Mouse (Mus musculus) c-Kit-negative CD71-positive TER-119-positive erythroid progenitor cells, embryonic 14.5 days (primary cell): Measurements from ENCODE around the gene Fgfr2.

Experiments
- DNase-seq: peaks from one replicate; pipeline ENCODE4 v3.0.0-alpha.2; 2013; ENCODE audit warnings: low read depth, low spot score

Gene Fgfr2

GRCm38 (mm10) chr7:132091551-132091950 lies 1031.6 kb downstream of the Fgfr2 start:
- DNase-seq = no peak

DNA sequence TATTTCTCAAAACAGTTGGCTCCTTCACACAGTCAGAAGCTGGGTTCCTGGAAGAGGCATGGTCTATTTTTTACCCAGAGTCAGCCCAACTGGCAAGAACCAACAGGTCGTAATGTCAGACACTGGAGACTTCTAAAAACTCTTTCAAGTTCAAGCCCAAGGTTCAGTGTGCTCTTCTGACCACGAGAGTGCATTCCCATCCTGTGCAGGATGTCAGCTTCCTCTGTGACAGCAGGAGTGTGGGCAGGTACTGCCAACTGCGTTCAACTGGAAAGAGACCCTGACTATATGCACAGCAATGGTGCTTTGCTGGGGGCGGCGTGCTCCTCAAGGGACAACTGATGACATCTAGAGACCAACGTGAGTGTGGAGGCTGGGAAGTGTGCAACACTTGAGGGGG lies 1034.5 kb downstream of the Fgfr2 start:
- no peak for DNase-seq

- no peak for DNase-seq
Measured at GRCm38 (mm10) chr7:132088181-132088580, 1035.0 kb downstream of the Fgfr2 start.

DNA sequence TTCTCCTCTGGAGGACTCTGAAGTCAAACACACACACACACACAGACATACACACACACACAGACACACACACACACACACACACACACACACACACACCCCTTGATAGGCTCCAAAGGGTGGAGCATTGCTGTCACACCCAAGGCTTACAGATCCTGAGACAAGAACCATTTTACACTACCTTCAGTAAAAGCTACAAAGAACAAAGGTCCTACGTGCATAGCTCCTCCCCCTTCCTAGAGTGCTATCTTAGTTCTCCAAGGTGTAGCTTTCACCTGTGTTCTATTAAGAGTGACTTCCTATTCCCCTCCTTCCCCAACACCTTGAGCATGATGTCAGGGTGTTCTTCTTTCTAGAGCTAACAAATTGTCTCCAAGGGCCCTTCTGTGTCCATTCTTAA lies 1047.3 kb downstream of the Fgfr2 start:
- DNase-seq = no peak

DNA sequence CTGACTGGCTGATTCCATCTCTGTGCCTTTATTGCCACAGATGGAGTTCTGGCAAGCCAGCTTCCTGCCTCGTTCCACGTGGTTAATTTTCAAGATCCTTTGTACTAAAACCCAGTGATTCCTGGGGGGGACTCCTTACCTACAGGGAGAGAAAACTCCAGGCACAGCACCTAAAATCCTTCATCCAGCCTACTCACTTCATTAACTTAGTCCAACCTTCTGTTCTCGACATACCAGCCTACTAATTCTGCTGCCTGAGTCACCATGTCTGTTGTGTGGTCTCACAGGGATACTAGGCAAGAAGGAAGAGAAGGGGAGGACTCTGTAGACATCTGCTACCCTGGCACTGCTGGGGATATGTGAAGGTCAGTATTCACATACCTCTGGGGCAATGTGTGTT lies 1048.6 kb downstream of the Fgfr2 start:
- DNase-seq = no peak

DNA sequence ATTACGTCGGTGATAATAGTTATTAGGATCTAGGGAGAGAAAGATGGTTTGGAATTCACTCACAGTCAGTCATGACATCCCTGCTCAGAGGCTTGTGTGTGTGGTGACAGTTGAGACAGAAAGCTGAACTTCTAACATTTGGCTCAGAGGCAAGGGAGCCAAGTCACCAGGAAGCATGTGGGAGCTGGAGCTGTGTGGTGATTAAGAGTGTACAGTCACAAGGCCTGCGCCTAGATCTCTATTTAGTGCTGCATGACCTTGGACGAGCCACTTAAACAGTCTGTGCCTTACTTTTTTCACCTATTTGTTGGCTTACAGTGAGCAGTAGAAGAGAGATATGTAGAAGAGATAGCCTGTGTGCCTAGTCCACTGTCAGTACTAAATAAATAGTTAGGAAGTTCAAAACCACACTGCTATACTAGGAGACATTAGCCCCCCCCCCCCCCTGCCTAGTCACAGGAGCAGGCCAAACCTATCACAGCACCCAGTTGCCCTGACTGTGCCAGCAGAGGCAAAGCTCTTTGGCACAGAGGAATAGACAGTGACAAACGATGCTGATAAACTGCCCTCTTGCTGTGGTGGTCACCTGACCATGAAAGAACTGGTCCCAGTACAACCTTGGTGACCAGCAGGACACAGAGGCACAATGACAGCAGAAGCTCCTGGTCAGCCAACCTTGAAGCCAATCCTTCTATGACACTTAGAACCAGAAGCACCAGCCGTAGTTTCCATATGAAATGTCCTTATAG lies 1052.1 kb downstream of the Fgfr2 start:
- DNase-seq = no peak

- no peak for DNase-seq
Measured at GRCm38 (mm10) chr7:132067951-132068350, 1055.2 kb downstream of the Fgfr2 start.

GRCm38 (mm10) chr7:132067511-132067910 lies 1055.6 kb downstream of the Fgfr2 start:
- DNase-seq = no peak

DNA sequence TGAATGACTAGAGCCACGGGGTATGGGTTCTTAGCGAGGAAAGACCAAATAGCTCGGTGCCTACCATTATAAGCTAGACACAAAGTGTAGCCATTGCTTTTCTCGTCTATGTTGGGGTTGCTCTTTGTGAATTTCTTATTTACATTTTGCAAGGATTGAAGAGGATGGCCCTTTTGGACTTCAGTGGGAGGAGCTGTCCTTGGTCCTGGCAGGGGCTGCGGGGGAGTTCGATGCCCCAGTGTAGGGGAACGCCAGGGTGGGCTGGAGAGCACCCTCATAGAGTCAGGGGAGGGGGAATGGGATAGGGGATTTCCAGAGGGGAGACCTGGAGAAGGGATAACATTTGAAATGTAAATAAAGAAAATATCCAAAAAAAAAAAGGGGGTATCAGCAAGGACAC lies 1063.0 kb downstream of the Fgfr2 start:
- no peak for DNase-seq

GRCm38 (mm10) chr7:132056565-132056964 lies 1066.6 kb downstream of the Fgfr2 start:
- DNase-seq = no peak

DNA sequence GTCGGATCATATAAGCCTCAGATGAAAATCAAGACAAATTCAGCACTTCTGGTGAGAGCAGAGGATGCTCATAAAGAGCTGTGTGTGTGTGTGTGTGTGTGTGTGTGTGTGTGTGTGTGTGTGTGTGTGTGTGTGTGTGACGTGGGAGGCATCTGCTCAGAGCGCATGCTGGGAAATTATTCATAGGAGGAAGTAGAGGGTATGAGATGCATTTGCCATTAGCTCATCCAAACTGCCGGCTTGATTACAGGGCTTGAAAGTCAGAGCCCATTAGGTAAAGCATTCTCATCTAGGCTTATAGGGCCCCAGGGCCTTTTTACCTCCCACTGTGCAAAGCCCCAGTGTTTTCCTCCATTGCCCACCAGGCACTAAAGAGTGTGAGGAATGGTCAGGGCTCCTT lies 1076.5 kb downstream of the Fgfr2 start:
- DNase-seq = no peak

DNA sequence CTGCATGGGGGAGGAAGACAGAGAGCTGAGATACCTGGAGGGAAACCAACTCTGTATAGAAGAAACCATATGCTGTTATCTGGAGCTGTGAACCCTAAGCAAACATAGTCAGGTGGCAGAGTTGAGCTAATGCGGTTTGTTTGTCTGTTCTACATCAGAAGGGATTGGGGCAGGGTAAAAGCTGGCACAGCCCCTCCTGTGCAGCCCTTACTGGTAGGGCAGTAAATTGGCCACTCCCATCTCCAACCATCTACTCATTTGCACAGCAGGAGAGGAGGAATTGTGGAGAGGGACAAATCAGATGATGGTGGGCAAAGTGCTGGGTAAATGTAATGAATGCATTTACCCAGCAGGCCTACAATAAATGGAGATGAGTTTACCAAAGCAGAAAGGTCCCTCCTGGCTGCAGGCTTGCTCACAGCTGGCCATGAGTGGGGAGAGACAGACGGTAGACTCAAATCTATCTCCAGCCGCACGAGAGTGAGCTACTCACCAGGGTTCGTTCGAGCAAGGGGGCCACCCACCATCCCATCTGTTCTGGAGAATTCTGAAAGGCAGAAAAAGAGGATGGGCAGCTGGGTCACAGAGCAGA lies 1091.1 kb downstream of the Fgfr2 start:
- no peak for DNase-seq

DNA sequence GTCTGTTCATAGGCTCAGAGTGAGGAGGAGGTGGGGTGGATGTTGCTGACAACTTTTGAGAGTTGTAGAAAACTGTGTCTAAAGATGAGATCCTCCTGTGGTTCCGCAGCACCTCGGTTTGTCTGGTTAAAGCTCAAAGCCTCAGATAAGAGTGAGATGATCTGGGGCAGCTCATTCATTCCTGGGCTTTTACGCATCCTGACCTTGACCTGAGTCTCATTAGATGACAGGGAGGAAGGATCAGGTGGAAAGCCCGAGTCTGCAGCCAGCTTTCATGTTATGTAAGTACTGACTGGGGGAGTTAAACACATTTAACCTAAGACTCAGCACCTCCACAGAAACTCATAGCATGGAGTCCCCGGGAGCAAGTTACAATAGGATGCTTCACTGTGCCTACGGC lies 1096.5 kb downstream of the Fgfr2 start:
- DNase-seq = no peak

- DNase-seq = no peak
Measured at GRCm38 (mm10) chr7:132025591-132025990, 1097.6 kb downstream of the Fgfr2 start.

- no peak for DNase-seq
Measured at GRCm38 (mm10) chr7:132015933-132016332, 1107.2 kb downstream of the Fgfr2 start.

GRCm38 (mm10) chr7:132015193-132015592 lies 1108.0 kb downstream of the Fgfr2 start:
- DNase-seq = no peak

GRCm38 (mm10) chr7:132013970-132014369 lies 1109.2 kb downstream of the Fgfr2 start:
- DNase-seq = no peak

GRCm38 (mm10) chr7:132012969-132013679 lies 1110.0 kb downstream of the Fgfr2 start:
- no peak for DNase-seq

- no peak for DNase-seq
Measured at GRCm38 (mm10) chr7:132009002-132009401, 1114.1 kb downstream of the Fgfr2 start.

GRCm38 (mm10) chr7:132005996-132006696 lies 1117.0 kb downstream of the Fgfr2 start:
- no peak for DNase-seq

DNA sequence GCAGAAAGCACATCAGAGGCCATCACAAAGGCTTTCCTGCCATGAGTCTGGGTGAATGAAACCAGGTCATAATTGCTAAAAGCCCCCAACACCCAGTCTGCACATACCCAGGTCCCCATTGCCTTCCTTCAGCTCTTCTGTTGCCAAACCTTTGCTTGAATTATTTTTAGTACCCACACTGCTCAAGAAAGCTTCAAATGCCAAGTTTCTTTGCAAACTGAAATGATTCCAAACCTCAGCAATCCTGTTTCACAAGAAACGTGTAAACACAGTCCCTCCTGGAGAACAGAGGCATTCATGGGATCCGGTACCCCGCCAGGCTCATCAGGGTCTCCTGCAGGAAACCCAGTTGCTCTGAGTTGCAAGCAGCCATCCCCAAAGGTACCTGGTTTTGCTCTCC lies 1130.3 kb downstream of the Fgfr2 start:
- no peak for DNase-seq

GRCm38 (mm10) chr7:131992226-131992625 lies 1130.9 kb downstream of the Fgfr2 start:
- no peak for DNase-seq
